Mouse (Mus musculus) kidney, postnatal 4 days (tissue): ENCODE measurements around the gene Sult2b1.

Experiments
- DNase-seq, 2 experiments: peaks; one replicate each; pipeline ENCODE4 v3.0.0; 2021; ENCODE audit warnings: mixed read lengths in 2 of 2

Gene Sult2b1

GRCm38 (mm10) chr7:45770427-45771082 lies 13.9 kb downstream of the Sult2b1 start:
- DNase-seq = no peak

- no peak for DNase-seq
Observed at GRCm38 (mm10) chr7:45767500-45767899, 17.0 kb downstream of the Sult2b1 start.

- DNase-seq = no peak
Observed at GRCm38 (mm10) chr7:45766764-45767163, 17.7 kb downstream of the Sult2b1 start.

GRCm38 (mm10) chr7:45765995-45766394 lies 18.5 kb downstream of the Sult2b1 start:
- no peak for DNase-seq

DNA sequence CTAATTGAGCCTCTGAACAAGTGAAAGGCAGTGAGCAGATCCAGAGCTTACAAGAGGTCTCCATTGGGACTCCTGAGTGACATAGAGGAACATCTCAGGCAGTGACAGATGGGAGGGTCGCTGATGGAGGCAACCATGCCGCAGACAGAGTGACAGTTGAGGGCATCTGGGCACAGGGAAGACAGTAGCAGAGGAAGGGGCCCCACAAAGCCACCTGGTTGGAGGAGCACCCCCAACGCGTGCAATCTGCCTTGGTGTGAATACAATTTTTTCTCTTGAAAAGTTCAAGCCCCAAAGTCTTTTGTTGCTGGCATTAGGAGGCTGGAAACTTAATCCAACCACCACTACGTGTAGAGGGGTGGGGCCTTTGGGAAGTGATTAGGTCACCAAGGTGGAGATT lies 24.3 kb downstream of the Sult2b1 start:
- no peak for DNase-seq

- peak; percentile 65 to 83 for DNase-seq
Observed at GRCm38 (mm10) chr7:45759400-45759799, 25.1 kb downstream of the Sult2b1 start.

DNA sequence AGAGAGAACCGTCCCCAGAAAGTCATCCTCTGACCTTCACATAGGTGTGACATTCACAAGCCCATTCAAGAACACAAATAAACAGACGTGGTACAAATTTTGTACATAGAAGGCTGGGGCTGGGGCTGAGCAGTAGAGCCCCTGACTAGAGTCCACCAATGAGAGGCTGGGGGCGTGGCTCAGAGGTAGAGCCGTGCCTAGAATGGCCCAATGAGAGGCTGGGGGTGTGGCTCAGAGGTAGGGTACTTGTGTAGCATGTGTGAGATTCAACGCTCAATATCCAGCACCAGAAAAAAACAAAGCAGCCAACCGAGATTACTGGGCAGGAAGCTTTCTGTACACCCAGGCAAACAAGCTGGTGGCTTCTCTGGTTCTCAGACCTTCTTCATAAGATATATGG lies 28.8 kb downstream of the Sult2b1 start:
- DNase-seq = no peak

DNA sequence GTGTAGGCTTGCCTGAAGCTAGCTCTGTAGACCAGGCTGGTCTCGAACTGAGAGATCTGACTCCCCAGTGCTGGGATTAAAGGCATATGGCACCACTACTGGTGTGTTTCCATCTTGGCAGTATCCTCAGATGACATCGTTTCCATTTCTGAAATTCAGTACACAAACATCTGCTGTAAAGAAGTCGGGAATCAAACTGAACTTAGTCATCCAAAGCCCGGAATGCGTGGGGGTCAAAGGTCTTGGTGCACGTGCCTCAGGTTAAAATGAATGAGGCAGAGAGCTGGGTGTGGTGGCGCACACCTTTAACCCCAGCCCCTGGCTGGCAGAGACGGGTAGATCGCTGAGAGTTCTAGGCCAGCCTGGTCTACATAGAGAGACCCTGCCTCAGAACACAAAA lies 34.3 kb downstream of the Sult2b1 start:
- peak in 1 of 2 experiments; percentile 54 for DNase-seq

- peak in 1 of 2 experiments; percentile 30 for DNase-seq
Observed at GRCm38 (mm10) chr7:45749401-45749800, 35.1 kb downstream of the Sult2b1 start.

GRCm38 (mm10) chr7:45748110-45748509 lies 36.4 kb downstream of the Sult2b1 start:
- DNase-seq = peak in 1 of 2 experiments; percentile 18

DNA sequence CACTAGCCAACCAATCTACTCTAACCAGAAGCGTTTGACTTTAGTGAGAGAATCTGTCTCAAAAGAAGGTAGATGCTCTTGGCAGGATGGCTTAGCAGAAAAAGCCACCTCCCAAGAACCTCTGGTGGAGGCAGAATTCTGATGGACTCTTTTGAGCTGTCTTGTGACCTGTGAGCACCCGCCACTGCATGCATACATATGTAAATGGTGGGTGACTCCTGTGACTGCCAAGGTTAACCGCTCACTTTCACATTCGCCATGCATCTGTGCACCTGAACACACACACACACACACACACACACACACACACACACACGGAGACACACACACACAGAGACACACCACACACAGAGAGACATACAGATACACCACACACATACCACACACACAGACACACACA lies 37.0 kb downstream of the Sult2b1 start:
- DNase-seq = no peak

- peak in 1 of 2 experiments; percentile 33 for DNase-seq
Observed at GRCm38 (mm10) chr7:45746518-45746917, 38.0 kb downstream of the Sult2b1 start.

GRCm38 (mm10) chr7:45744387-45744786 lies 40.1 kb downstream of the Sult2b1 start:
- DNase-seq = peak; percentile 91 to 94

DNA sequence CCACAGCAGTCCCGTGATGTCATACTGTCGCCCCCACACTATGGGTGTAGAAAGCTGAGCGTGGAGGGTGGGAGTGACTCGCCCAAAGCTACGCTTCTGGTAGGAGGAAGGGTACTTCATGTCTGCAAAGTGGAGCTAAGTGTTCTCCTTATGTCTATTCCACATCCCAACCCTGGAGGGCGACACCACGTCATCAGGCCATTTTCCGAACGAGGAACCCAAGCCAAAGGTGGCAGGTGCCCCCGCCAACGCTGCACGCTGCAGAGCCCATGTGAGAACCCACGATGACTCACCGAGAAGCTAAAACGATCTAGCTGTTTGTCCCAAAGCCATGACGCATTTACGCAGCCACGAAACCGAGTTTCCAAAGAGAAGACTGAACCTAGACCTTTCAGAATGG lies 42.1 kb downstream of the Sult2b1 start:
- DNase-seq = peak in 1 of 2 experiments; percentile 54

DNA sequence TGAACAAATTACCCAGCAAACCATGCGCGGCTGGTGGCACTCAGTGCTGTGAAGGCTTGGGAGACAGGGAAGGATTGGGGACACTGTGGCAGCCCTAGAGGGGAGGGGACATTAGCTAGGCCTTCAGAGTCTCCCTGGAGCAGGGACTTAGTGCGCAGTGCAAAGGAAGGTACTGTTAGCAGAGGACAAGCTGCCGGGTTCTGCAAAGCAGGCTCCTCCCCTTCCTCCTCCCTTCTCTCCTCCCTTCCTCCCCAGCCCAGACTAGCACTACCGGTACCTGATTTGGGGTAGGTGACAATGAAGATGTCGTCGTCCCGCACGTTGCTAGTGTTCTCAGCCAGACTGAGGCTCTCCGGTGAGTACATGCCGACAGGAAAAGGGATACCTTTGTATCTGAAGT lies 42.7 kb downstream of the Sult2b1 start:
- DNase-seq = no peak

DNA sequence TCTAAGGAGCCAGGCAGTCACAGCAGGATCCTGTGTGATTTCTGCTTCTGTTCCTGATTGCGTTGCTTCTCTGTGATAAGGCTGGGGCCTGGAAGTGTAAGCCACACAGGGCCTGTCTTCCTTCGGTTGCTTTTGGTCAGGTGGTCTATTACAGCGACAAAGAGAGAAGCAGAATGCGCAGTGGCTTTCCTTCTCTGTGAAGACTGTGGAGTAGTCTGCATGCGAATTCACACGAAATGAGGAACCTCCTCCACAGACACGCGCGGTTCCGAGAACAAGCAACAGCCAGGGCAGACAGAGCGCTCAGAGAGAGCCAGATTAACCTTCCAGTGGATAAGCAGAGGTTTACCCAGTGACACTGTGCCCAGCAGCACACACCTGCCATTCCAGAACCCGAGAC lies 43.2 kb downstream of the Sult2b1 start:
- no peak for DNase-seq

DNA sequence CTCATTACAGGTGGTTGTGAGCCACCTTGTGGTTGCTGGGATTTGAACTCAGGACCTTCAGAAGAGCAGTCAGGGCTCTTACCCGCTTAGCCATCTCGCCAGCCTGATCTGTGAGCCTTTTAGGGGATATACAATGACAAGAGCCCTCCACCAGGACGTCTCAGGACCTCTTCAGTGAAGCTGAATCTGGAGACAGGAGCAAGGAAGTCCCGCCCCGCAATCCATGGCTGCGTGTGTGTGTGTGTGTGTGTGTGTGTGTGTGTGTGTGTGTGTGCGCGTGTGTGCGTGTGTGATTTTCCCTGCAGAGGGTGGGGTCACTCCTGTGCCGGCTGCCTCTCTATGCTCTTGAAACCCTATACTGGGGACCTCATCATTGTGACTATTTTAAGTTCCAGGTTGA lies 44.6 kb downstream of the Sult2b1 start:
- DNase-seq = no peak

- peak; percentile 88 to 91 for DNase-seq
Observed at GRCm38 (mm10) chr7:45739162-45739763, 45.2 kb downstream of the Sult2b1 start.

DNA sequence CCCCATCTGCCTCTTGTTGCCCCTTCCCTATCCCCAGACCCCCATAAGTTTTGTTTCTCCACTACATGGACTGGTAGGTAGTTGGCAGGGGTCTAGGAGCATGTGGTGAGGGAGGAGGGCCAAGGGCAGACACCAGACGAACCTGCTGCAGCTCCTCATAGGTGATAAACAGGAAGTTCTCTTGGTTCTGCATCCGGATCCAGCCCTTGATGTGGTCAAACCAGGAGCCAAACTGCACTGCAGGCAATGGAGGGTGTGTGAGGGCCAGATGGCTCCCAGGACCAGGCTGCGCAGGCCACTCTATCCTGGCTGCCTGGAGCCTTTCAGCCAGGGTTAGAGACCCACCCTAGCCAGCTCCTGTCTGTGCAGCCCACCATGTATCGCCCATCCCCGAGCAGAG lies 51.0 kb downstream of the Sult2b1 start:
- DNase-seq = no peak

DNA sequence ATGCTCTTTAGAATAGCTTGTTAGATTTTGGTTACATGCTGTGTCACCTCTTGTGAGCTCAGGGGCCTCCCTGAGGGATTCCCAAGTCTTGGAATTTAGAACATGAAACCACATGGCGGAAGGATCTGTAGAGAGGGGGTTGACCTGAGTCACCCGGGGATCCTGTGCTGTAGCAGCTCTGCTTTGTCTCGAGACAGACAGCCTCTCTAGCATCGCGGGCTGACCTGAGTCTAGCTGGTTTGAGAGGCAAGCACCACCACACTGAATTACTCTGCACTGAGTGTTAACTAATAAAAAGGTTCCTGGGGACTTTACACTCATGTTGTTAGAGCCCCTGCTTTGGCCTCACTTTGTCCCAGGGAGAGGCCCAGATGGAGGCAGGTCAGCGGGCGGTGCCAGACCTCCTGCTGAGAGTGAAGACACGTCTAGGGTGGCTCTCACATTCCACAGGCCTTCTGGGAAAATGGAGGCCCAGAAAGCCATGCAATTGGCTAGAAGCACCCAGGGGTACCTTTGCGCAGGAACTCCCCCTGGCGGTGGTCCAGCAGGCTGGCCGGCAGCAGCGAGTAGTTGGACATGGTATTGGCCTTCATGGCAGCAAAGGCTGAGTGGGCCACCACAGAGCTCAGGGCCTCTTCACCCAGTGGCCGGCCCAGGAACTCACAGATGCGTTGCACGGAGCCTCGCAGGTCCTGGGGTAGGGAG lies 53.6 kb downstream of the Sult2b1 start:
- peak; percentile 81 to 86 for DNase-seq

- DNase-seq = no peak
Observed at GRCm38 (mm10) chr7:45727625-45728024, 56.8 kb downstream of the Sult2b1 start.

DNA sequence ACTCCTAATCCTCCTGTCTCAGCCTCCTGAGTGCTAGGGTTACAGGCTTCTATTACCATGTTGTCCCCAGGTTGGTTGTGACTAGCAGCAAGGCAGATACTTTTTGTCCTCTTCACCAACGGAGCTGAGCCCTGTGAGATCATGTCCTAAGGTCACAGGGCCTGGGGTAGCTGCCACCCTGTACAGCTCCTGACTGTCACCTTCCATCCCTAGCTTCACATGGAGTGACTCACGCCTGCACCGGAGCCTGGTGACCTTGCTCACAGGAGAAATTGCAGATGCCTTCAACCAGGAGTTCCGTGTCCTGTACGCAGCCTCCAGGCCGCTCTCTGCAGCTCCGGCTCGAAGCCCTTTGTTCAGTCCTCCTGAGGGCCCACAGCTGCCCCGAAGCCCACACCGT lies 58.0 kb downstream of the Sult2b1 start:
- DNase-seq = no peak

- no peak for DNase-seq
Observed at GRCm38 (mm10) chr7:45725713-45726112, 58.8 kb downstream of the Sult2b1 start, which contains the start of gene Spaca4. TSS of gene Spaca4 (minus strand) at chr7:45725813.

GRCm38 (mm10) chr7:45725151-45725550 lies 59.3 kb downstream of the Sult2b1 start:
- no peak for DNase-seq
